Mouse (Mus musculus): Measurements from ENCODE around the gene Polm. TPM values are rescaled to one million over a fixed set of nuclear protein-coding genes. Genes with fewer than 3 reads are reported as not detected.

Gene Polm
- total RNA-seq (2017), result 23.3 and 26.3 TPM in 2 replicates

DNA sequence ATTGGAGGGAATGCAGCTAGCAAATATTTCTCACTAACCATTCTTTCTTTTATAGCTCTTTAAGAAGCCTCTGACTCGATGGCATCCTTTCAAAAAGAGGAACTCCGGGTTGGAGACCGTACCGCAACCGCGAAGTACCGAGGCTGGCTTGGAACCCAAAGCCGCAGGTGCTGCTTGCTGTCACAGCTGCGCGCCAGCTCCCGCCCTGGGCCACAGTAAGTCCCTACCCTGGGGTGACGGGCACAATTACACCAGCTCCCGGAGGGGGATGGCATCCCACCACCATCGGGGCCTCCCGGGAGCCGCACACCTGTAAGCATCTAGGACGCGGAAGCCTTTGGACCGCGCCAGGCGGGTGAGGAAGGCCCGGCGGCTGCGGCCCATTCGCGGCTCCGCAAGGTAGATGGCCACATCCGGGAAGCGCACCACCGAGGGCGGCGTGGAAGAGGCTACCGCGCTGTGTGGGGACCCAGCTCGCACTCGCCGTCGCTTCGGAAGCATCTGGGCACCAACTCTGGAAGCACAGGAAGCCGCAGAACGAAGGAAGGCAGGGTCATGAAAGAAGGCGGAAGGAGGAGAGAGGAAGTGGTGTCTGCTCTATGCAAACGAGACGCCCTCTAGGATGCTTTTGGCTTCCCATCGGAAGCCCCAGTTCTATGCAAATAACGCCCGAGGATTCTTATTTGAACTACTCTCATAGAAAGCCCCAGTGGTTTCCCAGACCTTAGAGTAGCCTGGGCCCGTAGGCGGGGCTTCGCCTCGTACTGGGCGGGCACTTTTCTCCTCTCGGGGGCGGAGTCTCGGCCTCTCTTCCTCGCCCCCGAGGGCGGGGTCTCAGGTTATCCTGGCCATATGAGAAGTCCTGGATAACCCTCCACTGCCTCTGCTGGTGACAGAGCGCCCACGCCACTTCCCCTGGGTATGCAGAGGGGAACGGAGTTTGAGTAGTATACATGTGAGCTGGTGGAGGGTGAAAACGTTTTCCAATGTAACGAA is at the start of gene Polm:
TSS of gene Polm (minus strand) at position 766 of the 996 bp plus-strand sequence.
- ATAC-seq (ENCODE audit: extremely low read depth, insufficient number of reproducible peaks, low FRiP score, poor library complexity, severe bottlenecking), result peak; percentile 77

DNA sequence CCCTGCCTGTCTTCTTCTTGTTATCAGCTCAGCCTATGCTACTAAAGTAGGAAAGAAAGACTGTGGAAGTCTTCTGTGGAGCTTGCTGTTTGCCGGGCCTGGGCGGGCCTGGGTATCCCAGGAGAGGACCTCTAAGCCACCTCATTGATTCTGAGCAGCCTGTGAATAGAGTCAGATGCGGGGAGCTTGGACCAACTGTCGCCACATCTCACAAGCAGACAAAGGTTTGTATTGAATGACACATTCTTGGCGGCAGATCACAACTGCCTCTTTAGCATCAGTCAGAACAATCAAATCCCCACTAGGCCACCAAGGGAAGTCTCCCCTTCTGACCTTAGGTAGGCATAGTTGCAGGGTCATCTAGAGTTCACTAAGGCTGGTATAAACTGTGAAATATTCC is 49.4 kb upstream of the Polm start:
- no peak for ATAC-seq (ENCODE audit: extremely low read depth, insufficient number of reproducible peaks, low FRiP score, poor library complexity, severe bottlenecking)

DNA sequence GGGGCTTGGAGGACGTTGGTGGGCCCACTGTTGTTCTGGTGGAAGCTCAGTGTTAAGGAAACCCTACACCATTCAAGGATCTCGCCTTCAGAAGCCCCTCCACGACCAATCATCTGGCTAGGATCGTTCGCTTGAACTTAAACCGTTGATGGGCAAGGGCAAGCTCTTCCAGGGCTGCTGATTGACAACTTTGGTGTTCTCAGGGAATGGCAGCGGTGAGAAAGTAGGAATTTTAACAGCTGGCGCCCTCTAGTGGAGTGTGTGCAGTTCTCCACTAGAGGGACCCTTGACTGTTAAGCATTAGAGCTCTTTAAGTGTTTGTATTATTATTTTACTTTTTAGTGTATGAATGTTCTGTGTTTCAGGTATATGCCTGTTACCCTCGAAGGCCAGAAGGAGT is 48.4 kb upstream of the Polm start:
- ATAC-seq (ENCODE audit: extremely low read depth, insufficient number of reproducible peaks, low FRiP score, poor library complexity, severe bottlenecking), result peak; percentile 59; the same call in 1 of the 2 replicates

DNA sequence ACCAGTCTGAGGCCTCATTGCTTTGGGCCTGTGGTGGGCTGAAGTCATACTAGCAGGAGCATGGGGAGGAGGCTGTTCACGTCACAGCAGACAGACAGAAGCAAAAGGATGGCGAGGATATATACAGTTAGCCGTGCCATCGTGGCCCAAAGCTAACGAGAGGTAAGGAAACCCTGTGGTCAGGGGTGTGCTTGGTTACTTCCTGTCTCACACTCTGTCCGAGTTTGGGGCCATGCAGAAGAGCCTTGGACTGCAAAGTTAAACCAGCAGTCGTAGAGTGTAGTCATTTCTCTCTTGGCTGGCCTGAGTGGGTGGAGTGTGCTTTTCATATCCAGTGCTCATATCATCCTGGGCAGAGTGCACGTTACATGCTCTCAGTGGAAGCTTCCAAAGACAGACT is 44.7 kb upstream of the Polm start:
- no peak for ATAC-seq (ENCODE audit: extremely low read depth, insufficient number of reproducible peaks, low FRiP score, poor library complexity, severe bottlenecking)

DNA sequence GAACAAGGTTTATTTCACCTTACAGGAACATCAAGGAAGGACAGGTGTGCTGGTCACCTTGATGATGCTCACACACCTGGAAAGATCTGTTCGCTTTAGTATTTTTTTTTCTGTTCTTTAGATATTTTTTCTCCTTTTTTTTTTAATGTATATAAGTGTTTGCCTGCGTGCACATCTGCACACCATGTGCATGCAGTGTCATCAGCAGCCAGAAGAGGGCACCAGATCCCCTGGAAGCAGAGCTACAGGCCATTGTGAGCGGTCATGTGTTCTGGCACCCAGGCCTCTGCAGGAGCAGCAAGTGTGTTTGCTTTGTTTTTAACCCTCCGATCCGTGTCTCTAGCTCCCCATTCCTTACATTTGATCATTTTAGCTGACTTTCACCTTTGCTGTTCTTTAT is 42.1 kb upstream of the Polm start:
- ATAC-seq (ENCODE audit: extremely low read depth, insufficient number of reproducible peaks, low FRiP score, poor library complexity, severe bottlenecking), result 0 out of 2 replicates have a peak, but pooled peaks have one; percentile 18

DNA sequence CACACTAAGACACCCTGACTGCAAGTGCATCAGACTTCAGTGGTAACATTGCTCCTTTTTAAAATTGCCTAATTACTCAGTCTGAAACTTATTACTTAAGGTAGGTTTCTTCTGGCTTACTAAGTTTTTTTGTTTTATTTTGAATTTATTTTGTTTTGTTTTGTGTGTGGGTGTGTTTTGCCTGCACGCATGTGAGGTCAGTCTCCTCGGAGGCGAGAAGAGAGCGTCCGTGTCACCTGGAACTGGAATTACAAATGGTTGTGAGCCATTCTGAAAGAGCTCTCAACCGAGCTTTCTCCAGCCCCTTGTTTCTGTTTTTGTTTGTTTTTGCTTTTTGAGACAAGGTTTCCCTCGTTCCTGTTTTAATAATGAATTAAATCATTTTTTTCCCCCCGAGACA is 40.8 kb upstream of the Polm start:
- no peak for ATAC-seq (ENCODE audit: extremely low read depth, insufficient number of reproducible peaks, low FRiP score, poor library complexity, severe bottlenecking)

DNA sequence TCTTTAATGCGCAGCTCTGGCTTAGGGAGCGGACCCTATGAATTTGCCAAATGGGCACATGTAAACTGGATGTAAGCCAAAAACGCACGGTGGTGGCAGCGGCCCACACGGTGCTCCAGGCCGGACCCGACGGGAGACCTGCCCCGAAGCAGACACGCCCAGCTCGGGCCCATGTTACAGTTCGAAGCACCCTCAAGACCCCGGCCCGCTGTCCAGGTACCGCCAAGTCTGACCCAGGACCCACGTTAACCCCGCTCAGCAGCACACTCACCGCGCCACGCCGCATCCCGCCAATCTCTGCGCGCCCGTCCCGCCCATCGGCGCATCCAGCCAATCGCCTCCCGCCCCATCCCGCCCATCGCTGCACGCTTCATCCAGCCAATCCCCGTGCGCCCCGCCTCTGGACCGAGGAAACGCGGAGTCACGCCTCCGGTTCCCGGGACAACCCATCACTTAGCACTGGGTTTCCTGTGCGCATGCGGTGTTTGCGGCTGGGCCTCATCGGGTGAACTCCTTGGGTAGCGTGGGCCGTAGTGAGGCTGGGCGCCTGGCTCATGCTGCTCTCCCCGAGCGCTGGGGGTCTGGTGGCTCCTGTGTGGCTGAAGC is 40.2 kb upstream of the Polm start, which contains the start of gene Pold2:
TSS of gene Pold2 (minus strand) at position 372 of the 606 bp plus-strand sequence.
- peak; percentile 95 for ATAC-seq (ENCODE audit: extremely low read depth, insufficient number of reproducible peaks, low FRiP score, poor library complexity, severe bottlenecking)

DNA sequence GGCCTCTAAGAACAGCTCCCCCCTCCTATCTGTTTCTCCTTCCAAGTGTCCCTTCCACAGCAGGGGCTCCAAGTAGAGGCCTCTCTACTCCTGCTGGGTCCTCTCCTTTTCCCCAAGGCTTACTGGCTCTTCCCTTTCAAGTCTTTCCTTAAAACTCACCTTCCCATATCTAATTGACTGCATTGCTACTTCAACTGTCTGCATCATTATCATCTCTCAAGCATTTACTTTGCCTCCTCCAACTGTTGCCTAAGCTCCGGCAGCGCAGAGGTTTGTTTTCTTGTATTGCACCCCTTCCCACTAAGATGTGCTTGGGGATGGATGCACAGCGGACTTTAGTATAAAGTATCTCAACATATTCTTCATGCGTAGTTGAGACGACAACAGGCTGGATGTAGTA is 39.6 kb upstream of the Polm start:
- ATAC-seq (ENCODE audit: extremely low read depth, insufficient number of reproducible peaks, low FRiP score, poor library complexity, severe bottlenecking), result no peak

DNA sequence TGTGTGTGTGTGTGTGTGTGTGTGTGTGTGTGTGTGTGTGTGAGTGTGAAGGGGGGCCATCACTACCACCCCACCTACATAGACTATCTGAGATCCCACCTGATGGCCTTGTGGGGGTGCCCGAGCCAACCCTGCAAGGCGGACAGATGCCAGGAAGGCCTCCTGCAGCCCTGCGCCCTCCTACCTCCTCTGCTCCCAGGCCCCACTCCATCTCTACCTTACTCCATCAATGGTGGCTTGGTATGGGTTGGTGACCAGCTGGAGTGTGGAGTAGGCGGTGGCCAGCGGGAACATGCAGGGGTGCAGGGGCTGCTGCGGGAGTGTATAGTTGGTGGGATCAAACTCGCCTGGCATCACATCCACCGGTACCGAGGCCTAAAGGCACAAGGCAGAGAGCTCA is 35.4 kb upstream of the Polm start:
- ATAC-seq (ENCODE audit: extremely low read depth, insufficient number of reproducible peaks, low FRiP score, poor library complexity, severe bottlenecking), result no peak

DNA sequence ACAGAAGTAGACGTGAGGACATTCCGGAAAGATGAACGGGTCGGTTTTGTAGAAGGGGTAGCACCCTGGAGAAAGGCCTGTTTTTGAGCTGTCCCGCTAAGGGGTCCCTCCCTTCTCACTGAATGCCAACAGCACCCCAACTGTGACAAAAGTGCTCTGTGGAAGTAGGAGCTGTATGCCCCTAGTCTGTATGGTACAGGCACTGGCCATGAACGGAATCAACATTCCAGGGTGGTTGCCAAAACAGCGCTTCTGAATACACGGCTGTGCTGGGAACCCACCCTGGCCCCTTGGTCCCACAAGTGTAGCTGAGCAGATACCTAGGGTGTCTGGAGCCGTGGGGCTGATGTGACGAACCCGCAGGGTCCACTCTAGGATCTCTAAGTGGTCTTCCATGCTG is 34.9 kb upstream of the Polm start:
- ATAC-seq (ENCODE audit: extremely low read depth, insufficient number of reproducible peaks, low FRiP score, poor library complexity, severe bottlenecking), result no peak

DNA sequence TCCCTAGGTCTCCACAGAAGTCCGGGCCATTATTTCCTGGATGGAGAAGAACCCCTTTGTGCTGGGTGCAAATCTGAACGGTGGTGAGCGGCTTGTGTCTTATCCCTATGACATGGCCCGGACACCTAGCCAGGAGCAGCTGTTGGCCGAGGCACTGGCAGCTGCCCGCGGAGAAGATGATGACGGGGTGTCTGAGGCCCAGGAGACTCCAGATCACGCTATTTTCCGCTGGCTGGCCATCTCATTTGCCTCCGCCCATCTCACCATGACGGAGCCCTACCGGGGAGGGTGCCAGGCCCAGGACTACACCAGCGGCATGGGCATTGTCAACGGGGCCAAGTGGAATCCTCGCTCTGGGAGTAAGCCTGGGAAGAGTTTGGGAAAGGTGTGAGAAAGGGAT is 32.3 kb upstream of the Polm start:
- no peak for ATAC-seq (ENCODE audit: extremely low read depth, insufficient number of reproducible peaks, low FRiP score, poor library complexity, severe bottlenecking)

DNA sequence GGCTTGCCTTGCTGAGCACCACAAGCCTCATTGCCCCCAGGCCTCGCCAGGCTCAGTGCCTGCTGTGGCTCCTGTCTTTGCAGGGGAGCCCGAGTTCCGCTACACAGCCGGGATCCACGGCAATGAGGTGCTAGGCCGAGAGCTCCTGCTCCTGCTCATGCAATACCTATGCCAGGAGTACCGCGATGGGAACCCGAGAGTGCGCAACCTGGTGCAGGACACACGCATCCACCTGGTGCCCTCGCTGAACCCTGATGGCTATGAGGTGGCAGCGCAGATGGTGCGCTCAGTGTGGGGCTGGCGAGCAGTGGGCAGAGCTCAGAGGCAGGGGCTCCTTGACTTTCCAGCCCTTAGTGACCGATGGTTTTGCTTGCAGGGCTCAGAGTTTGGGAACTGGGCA is 31.5 kb upstream of the Polm start:
- ATAC-seq (ENCODE audit: extremely low read depth, insufficient number of reproducible peaks, low FRiP score, poor library complexity, severe bottlenecking), result no peak

DNA sequence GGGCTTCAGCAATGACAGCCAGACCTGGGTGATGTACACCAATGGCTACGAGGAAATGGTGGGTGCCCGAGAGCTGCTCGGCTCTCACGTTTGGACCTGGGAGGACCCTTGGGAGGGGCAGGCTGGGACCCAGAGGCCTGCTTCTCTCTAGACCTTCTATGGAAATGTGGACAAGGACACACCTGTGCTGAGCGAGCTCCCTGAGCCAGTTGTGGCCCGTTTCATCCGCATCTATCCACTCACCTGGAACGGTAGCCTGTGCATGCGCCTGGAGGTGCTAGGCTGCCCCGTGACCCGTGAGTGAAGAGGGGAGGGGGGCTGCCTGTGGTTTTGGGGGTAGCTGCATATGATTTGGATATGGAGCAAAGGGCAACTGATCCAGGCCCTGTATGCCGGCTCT is 30.5 kb upstream of the Polm start:
- no peak for ATAC-seq (ENCODE audit: extremely low read depth, insufficient number of reproducible peaks, low FRiP score, poor library complexity, severe bottlenecking)

DNA sequence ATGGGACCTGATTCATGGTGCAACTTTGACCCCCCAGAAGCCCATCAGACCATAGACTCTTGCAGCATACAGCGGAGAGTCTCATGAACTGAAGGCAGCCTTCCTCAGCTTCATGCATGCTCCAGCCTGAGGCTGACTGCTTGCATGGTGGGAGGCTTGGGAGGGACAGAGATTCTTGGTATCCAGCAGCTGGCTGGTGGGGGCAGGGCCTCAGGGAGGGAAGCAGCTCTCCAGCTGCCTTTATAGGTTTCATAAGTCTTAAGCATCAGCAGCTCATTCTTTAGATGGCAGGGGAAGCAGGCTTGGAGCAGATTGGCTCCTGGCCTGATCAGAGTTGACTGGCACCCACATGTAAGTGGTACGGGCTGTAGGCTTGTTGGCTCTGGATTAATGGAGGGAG is 29.4 kb upstream of the Polm start:
- no peak for ATAC-seq (ENCODE audit: extremely low read depth, insufficient number of reproducible peaks, low FRiP score, poor library complexity, severe bottlenecking)

DNA sequence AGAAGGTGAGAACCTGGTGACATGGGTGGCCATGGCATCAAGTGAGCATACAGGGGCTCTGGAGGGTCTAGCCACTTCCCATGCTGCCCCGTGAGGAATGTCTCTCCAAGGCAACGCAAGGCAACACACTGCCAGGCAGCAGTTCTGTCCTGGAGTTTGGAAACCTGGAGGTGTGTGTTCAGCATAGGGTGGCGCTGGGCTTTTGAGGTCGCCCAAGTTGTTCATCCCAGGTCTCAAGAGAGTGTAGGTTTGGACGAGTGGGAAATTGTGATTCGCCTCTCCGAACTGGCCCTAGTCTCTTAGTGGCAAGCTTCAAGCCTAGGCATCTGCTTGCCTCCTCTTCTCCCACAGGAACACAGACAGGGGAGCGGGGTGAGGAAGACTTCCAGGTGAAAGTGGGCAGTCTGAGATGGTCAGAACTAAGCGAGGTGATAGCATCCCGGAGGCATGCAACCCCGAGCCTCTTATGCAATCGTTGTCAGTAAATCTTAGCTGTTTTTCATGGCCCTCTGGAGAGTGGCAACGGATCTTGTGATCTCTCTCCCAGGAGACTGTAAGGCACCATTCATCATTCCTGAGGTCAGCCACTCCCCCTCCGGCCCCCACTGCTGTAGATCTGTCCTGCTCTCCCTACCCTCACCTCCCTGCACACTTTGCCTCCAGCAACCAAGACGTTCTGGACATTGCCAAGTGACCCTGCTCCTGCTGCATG is 24.7 kb upstream of the Polm start:
- ATAC-seq (ENCODE audit: extremely low read depth, insufficient number of reproducible peaks, low FRiP score, poor library complexity, severe bottlenecking), result no peak

DNA sequence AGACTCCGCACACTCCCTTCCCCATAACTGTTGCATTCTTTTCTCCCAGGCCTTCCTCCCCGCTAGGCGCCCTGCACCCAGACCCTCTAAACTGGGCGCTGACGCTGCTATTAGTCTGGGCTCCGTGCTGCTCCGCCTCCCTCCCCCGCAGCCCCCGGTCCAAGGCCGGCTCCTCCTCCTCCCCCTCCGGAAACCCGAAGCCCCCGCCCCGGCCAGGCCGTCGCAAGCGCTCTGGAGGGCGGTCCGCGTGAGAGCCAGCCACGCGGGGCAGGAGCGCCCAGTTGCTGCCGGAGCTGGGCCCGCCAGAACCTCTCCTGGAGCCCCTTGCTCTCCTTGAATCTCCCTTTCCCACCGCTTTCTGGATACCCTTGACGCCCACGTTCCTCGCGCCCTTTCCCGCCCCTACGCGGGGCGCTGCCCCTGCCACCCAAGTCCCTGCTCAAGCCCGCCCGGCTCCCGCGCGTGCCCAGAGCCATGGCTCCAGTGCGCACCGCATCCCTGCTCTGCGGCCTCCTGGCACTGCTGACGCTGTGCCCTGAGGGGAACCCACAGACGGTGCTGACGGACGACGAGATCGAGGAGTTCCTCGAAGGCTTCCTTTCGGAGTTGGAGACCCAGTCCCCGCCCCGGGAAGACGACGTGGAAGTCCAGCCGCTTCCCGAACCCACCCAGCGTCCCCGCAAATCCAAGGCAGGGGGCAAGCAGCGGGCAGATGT is 24.0 kb upstream of the Polm start, which contains the start of gene Aebp1:
TSS of gene Aebp1 (plus strand) at position 270 of the 716 bp plus-strand sequence.
- no peak for ATAC-seq (ENCODE audit: extremely low read depth, insufficient number of reproducible peaks, low FRiP score, poor library complexity, severe bottlenecking)

DNA sequence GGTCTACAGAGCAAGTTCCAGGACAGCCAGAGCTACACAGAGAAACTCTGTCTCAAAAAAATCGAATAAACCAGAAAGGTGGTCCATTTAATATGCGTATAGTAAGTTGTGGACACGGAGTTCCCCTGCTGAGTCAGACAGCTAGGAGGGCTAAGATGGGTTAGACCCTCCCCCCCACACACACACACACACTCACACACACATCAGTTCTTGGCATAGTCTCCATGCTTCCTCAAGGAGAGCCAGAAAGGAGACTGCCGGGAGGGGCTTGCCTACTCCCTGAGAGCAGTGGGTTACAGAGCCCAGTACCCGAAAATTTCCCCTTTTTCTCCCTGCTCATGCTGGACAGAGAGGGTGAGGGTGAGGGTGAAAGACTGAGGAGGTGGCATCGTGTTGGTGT is 22.8 kb upstream of the Polm start:
- no peak for ATAC-seq (ENCODE audit: extremely low read depth, insufficient number of reproducible peaks, low FRiP score, poor library complexity, severe bottlenecking)

DNA sequence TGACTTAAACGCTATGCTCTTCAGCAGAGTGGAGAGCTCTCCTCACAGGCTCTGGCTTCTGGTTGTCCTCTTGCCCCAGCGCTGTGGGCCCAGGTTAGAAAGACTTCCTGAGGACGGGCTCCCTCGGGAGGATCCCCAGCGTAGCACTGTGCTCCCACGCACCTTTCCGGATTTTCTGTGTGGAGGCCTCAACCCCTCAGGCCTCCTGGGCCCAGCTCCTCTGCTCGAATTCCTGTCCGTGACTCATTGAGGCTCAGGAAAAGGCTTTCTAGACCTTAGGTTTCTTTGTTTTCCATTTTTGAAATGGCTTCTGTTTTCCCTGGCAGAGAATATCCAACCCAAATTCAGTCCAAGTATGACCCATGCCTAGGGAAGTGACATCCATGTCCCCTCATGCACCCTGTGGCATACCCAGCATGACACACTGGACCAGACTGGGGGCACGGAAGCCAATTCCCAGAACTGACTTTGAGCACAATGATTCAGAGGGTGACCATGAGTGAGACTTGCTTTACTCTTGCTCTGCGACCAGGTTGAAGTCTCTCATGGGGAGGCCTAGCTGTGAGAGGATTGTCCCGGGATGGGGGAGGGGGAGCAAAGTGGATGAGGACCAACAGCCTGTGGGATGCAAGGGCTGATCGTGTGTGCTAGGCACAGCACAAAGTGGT is 22.2 kb upstream of the Polm start:
- no peak for ATAC-seq (ENCODE audit: extremely low read depth, insufficient number of reproducible peaks, low FRiP score, poor library complexity, severe bottlenecking)
